Mouse (Mus musculus): ENCODE measurements around the gene Atp2a2. TPM values are rescaled to one million over a fixed set of nuclear protein-coding genes. Genes with fewer than 3 reads are reported as not detected.

Atp2a2 gene
- total and polyA plus RNA-seq, 2 experiments, result 44.6 to 46.0 TPM

- H3K27ac ChIP-seq (replicated peaks; ENCODE audit: insufficient read depth, low read depth, low read length), result peak overlapping the region; percentile 83
- H3K4me3 ChIP-seq (ENCODE audit: insufficient read depth, low read depth, low read length), result no peak overlapping the region
- no peaks in the 10 kb centered on the region for H3K27me3 ChIP-seq (ENCODE audit: control insufficient read depth, insufficient read depth, low read length)
- TF ChIP-seq POLR2A (IDR thresholded peaks at IDR 0.05; ENCODE audit: extremely low read depth, insufficient read depth, low read length) (no peak), CTCF (IDR thresholded peaks at IDR 0.05; ENCODE audit: low read depth, low read length) (no peak)
- no peaks in the 10 kb centered on the region for H3K79me2 ChIP-seq (ENCODE audit: control insufficient read depth, insufficient read depth, low read length)
- DNase-seq (ENCODE audit: extremely low read depth, low read depth, low spot score), result no peak
- peaks cover 45% of the 10 kb centered on the region for H3K4me1 ChIP-seq (ENCODE audit: control insufficient read depth, insufficient read depth, low read length)
- peak overlapping the region; percentile 49 for H3K9ac ChIP-seq (ENCODE audit: low read depth, low read length)
- 61% methylated on average over 12 of the region's 14 CpGs for WGBS
- no peaks in the 10 kb centered on the region for H3K36me3 ChIP-seq (ENCODE audit: control insufficient read depth, insufficient read depth, low read length)
Measured at GRCm38 (mm10) chr5:122525238-122525931, 23.4 kb upstream of the Atp2a2 start.

- Histone ChIP-seq H3K9ac (ENCODE audit: low read depth, low read length) (peak overlapping the region; percentile 49), H3K27ac (replicated peaks; ENCODE audit: insufficient read depth, low read depth, low read length) (peak overlapping the region; percentile 83), H3K4me3 (ENCODE audit: insufficient read depth, low read depth, low read length) (no peak overlapping the region), H3K4me1 (ENCODE audit: control insufficient read depth, insufficient read depth, low read length) (peaks cover 41% of the 10 kb centered on the region), H3K36me3 (ENCODE audit: control insufficient read depth, insufficient read depth, low read length) (no peaks in the 10 kb centered on the region), H3K27me3 (ENCODE audit: control insufficient read depth, insufficient read depth, low read length) (no peaks in the 10 kb centered on the region), H3K79me2 (ENCODE audit: control insufficient read depth, insufficient read depth, low read length) (no peaks in the 10 kb centered on the region)
- TF ChIP-seq CTCF (IDR thresholded peaks at IDR 0.05; ENCODE audit: low read depth, low read length) (no peak), POLR2A (IDR thresholded peaks at IDR 0.05; ENCODE audit: extremely low read depth, insufficient read depth, low read length) (no peak)
- 37% methylated on average over 4 of the region's 4 CpGs for WGBS
- DNase-seq (ENCODE audit: extremely low read depth, low read depth, low spot score), result peak; percentile 73
Measured at GRCm38 (mm10) chr5:122524854-122525237, 22.8 kb upstream of the Atp2a2 start.

GRCm38 (mm10) chr5:122524244-122524643, 22.2 kb upstream of the Atp2a2 start:
- TF ChIP-seq POLR2A (IDR thresholded peaks at IDR 0.05; ENCODE audit: extremely low read depth, insufficient read depth, low read length), result no peak
- no peak for TF ChIP-seq CTCF (IDR thresholded peaks at IDR 0.05; ENCODE audit: low read depth, low read length)
- H3K36me3 ChIP-seq (ENCODE audit: control insufficient read depth, insufficient read depth, low read length), result no peaks in the 10 kb centered on the region
- no peak overlapping the region for H3K9ac ChIP-seq (ENCODE audit: low read depth, low read length)
- peaks cover 36% of the 10 kb centered on the region for H3K4me1 ChIP-seq (ENCODE audit: control insufficient read depth, insufficient read depth, low read length)
- H3K27ac ChIP-seq (replicated peaks; ENCODE audit: insufficient read depth, low read depth, low read length), result peak overlapping the region; percentile 83
- WGBS, result 61% methylated on average over 3 of the region's 3 CpGs
- H3K4me3 ChIP-seq (ENCODE audit: insufficient read depth, low read depth, low read length), result no peak overlapping the region
- H3K79me2 ChIP-seq (ENCODE audit: control insufficient read depth, insufficient read depth, low read length), result no peaks in the 10 kb centered on the region
- H3K27me3 ChIP-seq (ENCODE audit: control insufficient read depth, insufficient read depth, low read length), result no peaks in the 10 kb centered on the region
- DNase-seq (ENCODE audit: extremely low read depth, low read depth, low spot score), result no peak

GRCm38 (mm10) chr5:122521130-122521473, 19.1 kb upstream of the Atp2a2 start:
- Histone ChIP-seq H3K9ac (ENCODE audit: low read depth, low read length) (no peak overlapping the region), H3K36me3 (ENCODE audit: control insufficient read depth, insufficient read depth, low read length) (no peaks in the 10 kb centered on the region), H3K27me3 (ENCODE audit: control insufficient read depth, insufficient read depth, low read length) (no peaks in the 10 kb centered on the region), H3K4me1 (ENCODE audit: control insufficient read depth, insufficient read depth, low read length) (peaks cover 23% of the 10 kb centered on the region), H3K27ac (replicated peaks; ENCODE audit: insufficient read depth, low read depth, low read length) (no peak overlapping the region), H3K4me3 (ENCODE audit: insufficient read depth, low read depth, low read length) (no peak overlapping the region), H3K79me2 (ENCODE audit: control insufficient read depth, insufficient read depth, low read length) (no peaks in the 10 kb centered on the region)
- DNase-seq (ENCODE audit: extremely low read depth, low read depth, low spot score), result no peak
- WGBS, result 73% methylated on average over 3 of the region's 3 CpGs
- TF ChIP-seq POLR2A (IDR thresholded peaks at IDR 0.05; ENCODE audit: extremely low read depth, insufficient read depth, low read length) (no peak), CTCF (IDR thresholded peaks at IDR 0.05; ENCODE audit: low read depth, low read length) (no peak)

- H3K27ac ChIP-seq (replicated peaks; ENCODE audit: insufficient read depth, low read depth, low read length), result no peak overlapping the region
- 21% methylated on average over 23 of the region's 23 CpGs for WGBS
- H3K4me1 ChIP-seq (ENCODE audit: control insufficient read depth, insufficient read depth, low read length), result peaks cover 17% of the 10 kb centered on the region
- peak; percentile 63 for DNase-seq (ENCODE audit: extremely low read depth, low read depth, low spot score)
- TF ChIP-seq POLR2A (IDR thresholded peaks at IDR 0.05; ENCODE audit: extremely low read depth, insufficient read depth, low read length) (no peak), CTCF (IDR thresholded peaks at IDR 0.05; ENCODE audit: low read depth, low read length) (no peak)
- H3K79me2 ChIP-seq (ENCODE audit: control insufficient read depth, insufficient read depth, low read length), result no peaks in the 10 kb centered on the region
- no peak overlapping the region for H3K4me3 ChIP-seq (ENCODE audit: insufficient read depth, low read depth, low read length)
- H3K9ac ChIP-seq (ENCODE audit: low read depth, low read length), result no peak overlapping the region
- H3K27me3 ChIP-seq (ENCODE audit: control insufficient read depth, insufficient read depth, low read length), result no peaks in the 10 kb centered on the region
- H3K36me3 ChIP-seq (ENCODE audit: control insufficient read depth, insufficient read depth, low read length), result no peaks in the 10 kb centered on the region
Measured at GRCm38 (mm10) chr5:122520254-122521129, 18.5 kb upstream of the Atp2a2 start.

All from liver, adult 2 months (tissue).